Mouse (Mus musculus) layer of hippocampus, postnatal 14 days (tissue): ENCODE data around the gene Ptprk. TPM values are rescaled to one million over a fixed set of nuclear protein-coding genes. Genes with fewer than 3 reads are reported as not detected.
A peak's percentile ranks its signal among the peaks of the same experiment; 100 is the strongest.

ENCODE experiments used
- DNase-seq, 2 experiments: peaks; one replicate each; pipeline ENCODE4 v3.0.0; 2021 to 2022; ENCODE audit warnings: low spot score in 2 of 2, mixed read lengths in 1 of 2
- total RNA-seq, 2 experiments: library from RNA; stranded (reverse); gene quantifications; 2 replicates each; pipeline ENCODE4 v1.2.3; 2021

Ptprk gene
- total RNA-seq, 2 experiments from 2014 or later, result 54.5 to 55.0 TPM

- no peak for DNase-seq
Observed at GRCm38 (mm10) chr10:28271729-28272606, 197.3 kb downstream of the Ptprk start.

- DNase-seq, result no peak
Observed at GRCm38 (mm10) chr10:28278757-28279156, 204.1 kb downstream of the Ptprk start.

- DNase-seq, result no peak
Observed at GRCm38 (mm10) chr10:28297531-28297930, 222.9 kb downstream of the Ptprk start.

- no peak for DNase-seq
Observed at GRCm38 (mm10) chr10:28299207-28299606, 224.6 kb downstream of the Ptprk start.

- no peak for DNase-seq
Observed at GRCm38 (mm10) chr10:28303856-28304255, 229.2 kb downstream of the Ptprk start.

GRCm38 (mm10) chr10:28304292-28304875, 229.8 kb downstream of the Ptprk start:
- DNase-seq, result no peak

GRCm38 (mm10) chr10:28306451-28307086, 231.9 kb downstream of the Ptprk start:
- DNase-seq, result no peak

- no peak for DNase-seq
Observed at GRCm38 (mm10) chr10:28311369-28311768, 236.7 kb downstream of the Ptprk start.

GRCm38 (mm10) chr10:28322995-28323394, 248.4 kb downstream of the Ptprk start:
- no peak for DNase-seq

GRCm38 (mm10) chr10:28335232-28335631, 260.6 kb downstream of the Ptprk start:
- DNase-seq, result no peak

- DNase-seq, result peak in 1 of 2 experiments; percentile 23
Observed at GRCm38 (mm10) chr10:28338536-28338935, 263.9 kb downstream of the Ptprk start.

- peak; percentile 44 to 76 for DNase-seq
Observed at GRCm38 (mm10) chr10:28345196-28345681, 270.6 kb downstream of the Ptprk start.

- DNase-seq, result no peak
Observed at GRCm38 (mm10) chr10:28365291-28365690, 290.7 kb downstream of the Ptprk start.

GRCm38 (mm10) chr10:28366065-28366677, 291.6 kb downstream of the Ptprk start:
- DNase-seq, result no peak

- no peak for DNase-seq
Observed at GRCm38 (mm10) chr10:28369808-28370207, 295.2 kb downstream of the Ptprk start.

- no peak for DNase-seq
Observed at GRCm38 (mm10) chr10:28374874-28375273, 300.3 kb downstream of the Ptprk start.

- DNase-seq, result no peak
Observed at GRCm38 (mm10) chr10:28379752-28380488, 305.3 kb downstream of the Ptprk start.

GRCm38 (mm10) chr10:28387563-28388222, 313.1 kb downstream of the Ptprk start:
- DNase-seq, result no peak

- DNase-seq, result no peak
Observed at GRCm38 (mm10) chr10:28391168-28391567, 316.5 kb downstream of the Ptprk start.
